Mouse (Mus musculus) megakaryocyte, adult 5-6 weeks (primary cell): ENCODE data around the gene Lrrc20. TPM values are rescaled to one million over a fixed set of nuclear protein-coding genes. Genes with fewer than 3 reads are reported as not detected.

Experiments used
- ATAC-seq: 2 replicates; pipeline ENCODE4 v1.8.0; 2016; ENCODE audit warnings: mild to moderate bottlenecking, inconsistent platforms; ENCODE audit not compliant: poor library complexity, severe bottlenecking
- total RNA-seq, 2 experiments: library from RNA; stranded (forward) in 1 of 2; stranded (reverse) in 1 of 2; fragments of 153-499, 151-499 nt in 1 of 2; fragments of 221-1000, 200-1000 nt in 1 of 2; gene quantifications; 2 replicates each; pipeline versions ENCODE4 v1.2.3 to v1.2.4; 2015 to 2017

Gene Lrrc20
- total RNA-seq, 2 experiments from 2014 or later, result 6.6 to 7.0 TPM

- peak; percentile 57 for ATAC-seq
Measured at GRCm38 (mm10) chr10:61625381-61626257, 150.0 kb downstream of the Lrrc20 start.

GRCm38 (mm10) chr10:61626551-61626950 lies 150.9 kb downstream of the Lrrc20 start:
- ATAC-seq, result no peak

- ATAC-seq, result no peak
Measured at GRCm38 (mm10) chr10:61627195-61627937, 151.8 kb downstream of the Lrrc20 start.

- ATAC-seq, result no peak
Measured at GRCm38 (mm10) chr10:61627938-61628250, 152.3 kb downstream of the Lrrc20 start.

Other genes starting within 250 kb of the Lrrc20 start
- 0.16 and 0.58 TPM in 2 replicates for gene Adamts14, start 202.4 kb upstream of the Lrrc20 start, total RNA-seq (2015)
- gene Adamts14, start 202.4 kb upstream of the Lrrc20 start, total RNA-seq (2017), result 0.33 and 0.61 TPM in 2 replicates
- 0.20 and 2.5 TPM in 2 replicates for gene Prf1, start 178.0 kb upstream of the Lrrc20 start, total RNA-seq (2015)
- 0.88 and 1.5 TPM in 2 replicates for gene Prf1, start 178.0 kb upstream of the Lrrc20 start, total RNA-seq (2017)
- 0.16 TPM in 1 of 2 replicates, not detected in the other for gene Pald1, start 92.3 kb upstream of the Lrrc20 start, total RNA-seq (2015)
- 0.77 and 2.1 TPM in 2 replicates for gene Pald1, start 92.3 kb upstream of the Lrrc20 start, total RNA-seq (2017)
- not detected in 2 replicates for gene Nodal, start 57.8 kb upstream of the Lrrc20 start, total RNA-seq (2015)
- not detected in 2 replicates for gene Nodal, start 57.8 kb upstream of the Lrrc20 start, total RNA-seq (2017)
- 159 and 179 TPM in 2 replicates for gene Eif4ebp2, start 23.1 kb upstream of the Lrrc20 start, total RNA-seq (2015)
- gene Eif4ebp2, start 23.1 kb upstream of the Lrrc20 start, total RNA-seq (2017), result 13.0 and 17.5 TPM in 2 replicates
- gene Npffr1, start 119.7 kb downstream of the Lrrc20 start, total RNA-seq (2015), result not detected in 2 replicates
- not detected in 2 replicates for gene Npffr1, start 119.7 kb downstream of the Lrrc20 start, total RNA-seq (2017)
- gene Ppa1, start 172.8 kb downstream of the Lrrc20 start, total RNA-seq (2015), result 14.1 and 27.8 TPM in 2 replicates
- gene Ppa1, start 172.8 kb downstream of the Lrrc20 start, total RNA-seq (2017), result 30.9 and 31.3 TPM in 2 replicates
- gene Sar1a, start 204.5 kb downstream of the Lrrc20 start, total RNA-seq (2015), result 71.2 and 73.2 TPM in 2 replicates
- gene Sar1a, start 204.5 kb downstream of the Lrrc20 start, total RNA-seq (2017), result 74.8 and 86.9 TPM in 2 replicates
- 11.4 and 12.9 TPM in 2 replicates for gene Tysnd1, start 219.7 kb downstream of the Lrrc20 start, total RNA-seq (2015)
- gene Tysnd1, start 219.7 kb downstream of the Lrrc20 start, total RNA-seq (2017), result 8.2 and 13.1 TPM in 2 replicates
- gene Aifm2, start 239.5 kb downstream of the Lrrc20 start, total RNA-seq (2015), result 3.9 and 5.9 TPM in 2 replicates
- 15.7 and 19.1 TPM in 2 replicates for gene Aifm2, start 239.5 kb downstream of the Lrrc20 start, total RNA-seq (2017)